Mouse (Mus musculus): ENCODE measurements at regions not wholly inside any gene's neighbourhood (a gene's known extent, or its start where the extent isn't known, plus 50 kb on each side); places are given as distances from the start of the nearest gene placed in this dataset.

DNA sequence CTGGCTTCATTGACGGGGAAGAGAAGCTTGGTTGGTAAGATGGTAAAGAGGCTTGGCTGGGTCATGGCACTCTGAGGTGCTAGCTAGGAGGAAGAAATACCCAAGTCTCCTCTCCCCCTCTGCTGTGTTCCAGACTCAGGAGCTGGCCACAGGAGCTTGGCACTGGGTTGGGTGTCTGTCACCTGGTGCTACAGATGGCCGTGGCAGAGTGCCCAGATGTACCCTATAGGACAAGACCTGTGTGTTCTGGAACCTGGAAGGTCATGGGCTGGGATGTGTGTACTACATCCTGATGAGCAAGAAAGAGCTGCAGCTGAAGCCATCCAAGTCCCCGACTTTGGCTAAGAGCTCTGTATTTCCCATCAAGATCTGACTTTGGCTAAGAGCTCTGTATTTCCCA is 72.4 kb downstream of the Nupl2 start:
- no peak for DNase-seq (ENCODE audit: low read depth in 2 of 2, low spot score in 2 of 2)

DNA sequence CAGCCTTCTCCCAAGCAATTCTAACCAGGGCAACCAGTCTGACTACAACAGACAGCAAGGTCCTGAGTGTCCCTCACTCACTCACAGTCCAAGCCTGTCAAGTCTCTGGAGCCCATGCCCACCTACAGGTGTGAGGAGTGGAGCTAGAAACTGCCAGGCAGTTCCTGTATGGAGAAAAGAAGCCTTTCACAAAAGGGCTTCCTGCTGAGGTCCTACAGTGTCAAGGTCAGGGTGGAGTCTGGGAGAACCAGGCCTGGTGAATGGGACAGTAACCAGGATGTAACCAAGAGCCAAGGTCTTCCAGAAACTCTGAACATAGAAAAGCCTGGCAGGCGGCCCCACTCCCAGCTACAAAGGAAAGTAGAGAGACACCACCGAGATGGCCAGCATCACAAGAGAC is 74.2 kb downstream of the Nupl2 start:
- DNase-seq (ENCODE audit: low read depth in 2 of 2, low spot score in 2 of 2) = no peak

DNA sequence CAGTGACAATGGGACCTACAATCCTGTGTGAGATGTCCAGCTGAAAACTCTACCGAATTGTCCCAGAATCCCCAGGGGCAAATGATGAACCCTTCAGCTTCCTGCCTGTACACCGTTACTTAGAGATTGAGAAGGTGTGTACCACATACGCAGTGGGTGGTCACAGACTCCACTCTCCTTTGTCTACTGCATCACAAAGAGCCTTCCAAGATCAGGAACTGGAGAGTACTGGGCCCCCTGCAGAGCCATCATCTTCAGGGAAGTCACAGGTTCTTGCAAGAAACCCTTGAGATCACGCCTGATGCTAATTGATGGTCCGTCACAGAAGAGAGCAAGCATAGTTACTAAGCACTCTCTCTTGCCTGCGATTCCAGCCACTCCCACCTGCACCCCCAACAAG is 79.4 kb downstream of the Nupl2 start:
- no peak for DNase-seq (ENCODE audit: low read depth in 2 of 2, low spot score in 2 of 2)

DNA sequence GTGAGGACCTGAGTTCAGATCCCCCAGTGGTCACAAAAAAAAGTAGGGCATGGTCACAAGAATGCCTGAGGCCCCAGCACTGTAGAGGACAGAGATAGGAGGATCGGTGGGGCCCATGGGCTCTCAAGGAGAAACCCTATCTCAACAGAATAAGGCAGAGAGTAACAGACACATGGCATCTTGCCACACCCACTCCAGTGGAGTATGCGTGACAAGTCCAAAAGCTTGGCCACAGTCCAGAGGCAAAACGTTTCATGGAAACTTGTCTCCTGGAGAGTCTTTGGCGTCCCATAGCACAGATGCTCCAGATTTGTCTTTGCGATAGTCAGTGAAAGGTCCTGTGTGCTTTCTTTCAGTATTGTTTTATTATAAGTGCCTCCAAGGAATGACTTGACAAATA is 90.7 kb downstream of the Nupl2 start:
- DNase-seq (ENCODE audit: low read depth in 2 of 2, low spot score in 2 of 2) = no peak

DNA sequence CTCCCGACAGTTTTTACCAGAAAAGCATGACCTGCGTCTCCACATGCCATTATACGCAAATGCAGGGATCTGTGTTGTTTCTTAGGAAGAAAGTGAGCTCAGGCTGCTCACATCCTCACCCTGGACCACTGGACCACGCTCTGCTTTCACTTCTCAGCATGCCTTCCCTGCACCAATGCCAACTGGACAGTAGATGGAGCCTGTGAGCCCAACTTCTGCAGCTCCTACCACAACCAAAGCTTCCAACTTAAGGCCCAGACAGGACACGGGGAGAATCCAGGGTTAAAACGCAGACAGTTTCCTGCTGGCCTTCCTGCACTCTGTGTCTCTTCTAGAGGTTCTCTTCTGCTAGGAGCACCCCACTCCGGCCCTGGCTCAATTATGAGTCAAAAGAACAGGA is 90.3 kb downstream of the Kcnh2 start:
- peak; percentile 28 to 53 for DNase-seq (ENCODE audit: low read depth in 2 of 2, low spot score in 2 of 2)

DNA sequence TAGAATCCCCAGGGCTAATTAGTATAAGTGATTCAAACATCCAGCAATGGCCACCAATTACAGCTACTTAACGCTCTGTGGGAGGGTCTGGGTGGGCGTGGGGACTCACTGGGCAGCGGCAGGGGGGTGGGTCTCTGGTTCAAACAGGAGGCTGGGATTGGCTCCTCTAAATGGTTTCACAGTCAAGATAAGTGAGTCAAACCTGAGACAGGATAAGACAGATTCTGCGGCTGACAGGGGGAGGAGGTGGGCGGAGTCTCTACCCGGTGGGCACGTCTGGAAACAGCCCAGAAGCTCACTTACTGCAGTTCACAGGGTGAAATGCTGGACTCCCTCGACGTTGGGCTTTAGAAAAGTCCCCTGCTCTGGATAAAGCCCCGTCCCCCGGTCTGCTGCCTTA is 89.3 kb downstream of the Kcnh2 start:
- DNase-seq (ENCODE audit: low read depth in 2 of 2, low spot score in 2 of 2) = no peak

DNA sequence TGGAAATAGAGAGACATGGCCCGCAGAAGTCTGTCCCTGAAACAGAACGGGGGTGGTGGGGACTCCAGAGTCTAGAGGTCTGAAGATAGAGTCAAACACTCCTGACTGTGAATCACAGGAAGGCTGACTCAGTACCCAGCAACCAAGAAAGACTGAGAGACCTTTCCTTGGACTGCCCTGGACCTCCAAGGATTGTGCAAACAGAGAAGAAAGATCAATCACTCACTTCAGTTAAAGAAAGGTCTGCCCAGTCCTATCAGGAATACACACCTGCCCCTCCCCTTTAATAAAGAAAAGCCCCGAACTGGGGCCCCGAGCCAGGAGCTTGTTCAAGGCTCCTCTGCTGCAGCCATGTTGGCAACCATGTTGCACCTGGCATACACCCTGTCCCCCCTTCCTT is 87.3 kb downstream of the Kcnh2 start:
- DNase-seq (ENCODE audit: low read depth in 2 of 2, low spot score in 2 of 2) = no peak

DNA sequence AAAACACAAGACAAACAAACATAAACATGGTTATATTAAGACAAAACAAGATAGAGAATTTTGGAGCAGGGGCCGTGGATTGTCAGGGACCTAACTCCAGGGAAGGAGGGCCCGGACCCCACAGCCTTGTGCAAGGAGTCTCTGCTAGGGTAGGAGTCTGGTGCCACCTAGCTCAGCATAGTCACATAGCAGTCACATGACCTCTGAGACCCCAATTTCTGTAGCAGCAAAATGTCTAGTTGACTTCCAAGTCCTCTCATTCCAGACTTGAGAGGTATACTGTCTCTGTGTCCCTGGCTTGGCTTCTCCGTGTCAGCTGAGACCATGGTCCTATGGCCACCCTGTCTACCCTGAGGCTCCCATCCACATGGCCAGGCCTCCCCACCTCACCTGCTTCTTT is 86.0 kb downstream of the Kcnh2 start:
- no peak for DNase-seq (ENCODE audit: low read depth in 2 of 2, low spot score in 2 of 2)

DNA sequence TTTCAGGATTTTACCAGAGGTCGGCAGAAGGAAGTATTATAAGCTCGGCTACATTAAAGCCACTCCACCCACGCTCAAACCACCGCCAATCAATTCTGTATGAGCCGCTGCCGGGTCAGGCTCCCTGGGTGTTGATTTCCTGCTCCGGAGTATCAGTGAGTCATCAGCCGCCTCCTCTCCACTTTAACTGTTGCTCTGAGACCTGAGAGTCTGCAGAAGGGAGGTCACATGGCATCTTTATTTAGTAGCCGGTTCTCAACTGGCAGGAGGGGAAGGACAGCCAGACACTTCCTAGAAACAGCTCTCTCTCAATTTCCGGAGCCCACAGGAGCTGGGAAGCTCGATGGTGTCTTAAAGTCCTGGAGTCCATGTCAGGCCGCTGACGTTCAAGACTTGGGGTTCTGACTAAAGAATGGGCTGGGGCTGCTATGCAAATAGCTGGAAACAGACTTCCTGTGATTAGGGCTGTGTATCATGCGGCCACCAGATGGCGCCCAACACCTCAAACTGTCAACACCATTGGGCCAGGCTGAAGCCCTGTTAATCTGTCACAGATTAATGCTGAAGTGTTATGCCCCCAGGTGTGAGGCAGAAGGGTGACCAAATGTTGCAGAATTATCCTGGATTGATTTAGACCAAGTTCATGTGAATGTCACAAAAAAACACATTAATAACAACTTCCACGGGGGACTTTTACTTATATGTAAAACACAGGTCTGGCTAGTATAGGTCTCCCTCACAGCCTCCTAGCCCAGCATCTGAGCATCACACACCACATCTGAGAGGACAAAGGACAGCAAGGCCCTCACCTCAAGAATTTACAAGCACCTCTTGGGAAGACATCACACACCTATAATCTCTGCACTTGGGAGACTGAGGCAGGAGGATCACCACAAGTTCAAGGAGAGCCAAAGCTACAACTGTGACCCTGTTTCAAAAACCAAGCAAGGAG is 84.8 kb downstream of the Kcnh2 start:
- peak; percentile 71 to 82 for DNase-seq (ENCODE audit: low read depth in 2 of 2, low spot score in 2 of 2)

All from CD8-positive naive resting alpha-beta T cell, adult 2 months (primary cell).